Mouse (Mus musculus): ENCODE data around the gene Cops8.

- TF ChIP-seq EP300 (IDR thresholded peaks at IDR 0.05; ENCODE audit: low read depth in 1 of 2, low read length in 2 of 2) (no peak), CTCF (IDR thresholded peaks at IDR 0.05 in 2 of 3, conservative IDR thresholded peaks at IDR 0.05 in 1 of 3; ENCODE audit: control insufficient read depth in 1 of 3, insufficient read depth in 1 of 3, low read depth in 2 of 3, low read length in 3 of 3, poor library complexity in 1 of 3, severe bottlenecking in 1 of 3) (no peak), NRF1 (IDR thresholded peaks at IDR 0.05; ENCODE audit: insufficient read depth, low read depth, low read length, poor library complexity, severe bottlenecking) (no peak), CHD1 (IDR thresholded peaks at IDR 0.05; ENCODE audit: low read depth, low read length) (no peak), ETS1 (IDR thresholded peaks at IDR 0.05; ENCODE audit: low read depth, low read length) (no peak)
These were observed 57.4 kb downstream of the Cops8 start for GRCm38 (mm10) chr1:90660150-90660549.

Measured in MEL (cell line).